11 mouse cellular contexts compared by ENCODE assay signal in genomic region chr6:33930087-33930945, GRCm38 (mm10).
DNase-seq lines count a peak whose midpoint lies in the region; ATAC-seq and TF ChIP-seq lines count a peak whose summit lies in the region.
"Had no signal": no experiment of that assay in that cellular context is flagged by ENCODE, and none has a peak within 500 bp of the region (broad histone marks: within the 10 kb centered on the region; RNA-seq: fewer than 3 reads in every experiment).

No protein-coding gene starts in this region.

- H3K4me2 ChIP-seq in heart, embryonic 13.5 days = peak overlapping the region; percentile 30; the same call in 1 of the 2 replicates
- H3K4me2 ChIP-seq in CH12.LX (ENCODE audit: insufficient read depth, low read depth, poor library complexity, severe bottlenecking) = peak overlapping the region; percentile 8; the same call in 1 of the 2 replicates
- H3K4me2 ChIP-seq in forebrain, embryonic 12.5 days = no peak overlapping the region; the same call in 1 of the 2 replicates
- H3K4me2 ChIP-seq: limb, embryonic 15.5 days had no signal

- in situ Hi-C loops in CH12.LX (cut with MboI; ENCODE audit: low pct_ligation_motif_present, low pct_unique_long_range_greater_than_20kb, low sequenced_read_pairs) = no loop called here

- dilution Hi-C loops in CH12.LX (cut with MboI; ENCODE audit: extremely low pct_ligation_motif_present, extremely low pct_unique_long_range_greater_than_20kb, low sequenced_read_pairs) = no loop called here

- ATAC-seq in heart, embryonic 13.5 days (ENCODE audit: extremely low read depth, insufficient number of reproducible peaks, low FRiP score, low TSS enrichment) = no peak
- peak; percentile 67; the same call in 1 of the 2 replicates for ATAC-seq in forebrain, embryonic 12.5 days (ENCODE audit: low FRiP score)

- no peak for DNase-seq in heart, embryonic 10.5 days (ENCODE audit: low spot score)
- DNase-seq in layer of hippocampus, adult 9-11 months = peak; percentile 27
- DNase-seq in layer of hippocampus, adult 9-10 months (ENCODE audit: low spot score) = no peak
- DNase-seq in CH12.LX (ENCODE audit: extremely low read depth) = no peak
- no peak for DNase-seq in frontal cortex, adult 2 months (ENCODE audit: extremely low spot score in 1 of 2, low spot score in 1 of 2)
- DNase-seq in urinary bladder, postnatal 10 days (ENCODE audit: low spot score) = no peak

- no peak for TF ChIP-seq EP300 in CH12.LX (IDR thresholded peaks at IDR 0.05; ENCODE audit: low read length)

- TF ChIP-seq RAD21 in CH12.LX (IDR thresholded peaks at IDR 0.05; ENCODE audit: low read depth, low read length) = no peak

- no peaks in the 10 kb centered on the region for H3K36me3 ChIP-seq in heart, embryonic 13.5 days
- no peaks in the 10 kb centered on the region for H3K36me3 ChIP-seq in heart, embryonic 10.5 days
- H3K36me3 ChIP-seq in CH12.LX (replicated peaks in 1 of 2; ENCODE audit: control insufficient read depth in 1 of 2, insufficient read depth in 1 of 2, low read length in 1 of 2) = no peaks in the 10 kb centered on the region
- no peaks in the 10 kb centered on the region for H3K36me3 ChIP-seq in forebrain, embryonic 12.5 days (replicated peaks)
- H3K36me3 ChIP-seq: limb, embryonic 15.5 days had no signal

- no peak overlapping the region for H3K9ac ChIP-seq in heart, embryonic 13.5 days
- H3K9ac ChIP-seq in CH12.LX (ENCODE audit: insufficient read depth, low read depth) = no peak overlapping the region
- no peak overlapping the region for H3K9ac ChIP-seq in forebrain, embryonic 12.5 days
- H3K9ac ChIP-seq: limb, embryonic 15.5 days had no signal

- no peaks in the 10 kb centered on the region for H3K79me2 ChIP-seq in CH12.LX (replicated peaks; ENCODE audit: control insufficient read depth, extremely low read depth, insufficient read depth, poor library complexity, severe bottlenecking)

- H3K4me3 ChIP-seq in heart, embryonic 13.5 days = no peak overlapping the region
- H3K4me3 ChIP-seq in heart, embryonic 10.5 days = no peak overlapping the region
- H3K4me3 ChIP-seq in CH12.LX (replicated peaks in 1 of 3; ENCODE audit: low read depth in 2 of 3, low read length in 2 of 3, poor library complexity in 1 of 3) = no peak overlapping the region
- H3K4me3 ChIP-seq in forebrain, embryonic 12.5 days (replicated peaks) = no peak overlapping the region
- H3K4me3 ChIP-seq: limb, embryonic 15.5 days; myocyte had no signal

- no peaks in the 10 kb centered on the region for H3K9me3 ChIP-seq in heart, embryonic 13.5 days
- H3K9me3 ChIP-seq in heart, embryonic 10.5 days = no peaks in the 10 kb centered on the region
- H3K9me3 ChIP-seq in CH12.LX (replicated peaks; ENCODE audit: low read length) = no peaks in the 10 kb centered on the region
- H3K9me3 ChIP-seq in forebrain, embryonic 12.5 days = no peaks in the 10 kb centered on the region
- H3K9me3 ChIP-seq: G1E; limb, embryonic 15.5 days had no signal

- H3K27ac ChIP-seq in heart, embryonic 13.5 days (replicated peaks) = peak overlapping the region; percentile 57
- H3K27ac ChIP-seq in heart, embryonic 10.5 days = no peak overlapping the region
- H3K27ac ChIP-seq in CH12.LX (ENCODE audit: insufficient read depth, low read depth) = no peak overlapping the region
- peak overlapping the region; percentile 77 for H3K27ac ChIP-seq in forebrain, embryonic 12.5 days
- H3K27ac ChIP-seq: limb, embryonic 15.5 days had no signal

- TF ChIP-seq CTCF in CH12.LX (conservative IDR thresholded peaks at IDR 0.05 in 1 of 2, IDR thresholded peaks at IDR 0.05 in 1 of 2; ENCODE audit: low read depth in 2 of 2, low read length in 2 of 2) = no peak

- WGBS in heart, embryonic 13.5 days = 68% methylated on average over 8 of the region's 8 CpGs
- 77% methylated on average over 8 of the region's 8 CpGs for WGBS in heart, embryonic 10.5 days
- 31% methylated on average over 8 of the region's 8 CpGs for WGBS in forebrain, embryonic 12.5 days

- TF ChIP-seq POLR2A in CH12.LX (IDR thresholded peaks at IDR 0.05; ENCODE audit: low read depth, low read length) = no peak

- H3K4me1 ChIP-seq in heart, embryonic 13.5 days = peaks cover 10% of the 10 kb centered on the region
- peaks cover 3% of the 10 kb centered on the region; the same call in 1 of the 2 replicates for H3K4me1 ChIP-seq in heart, embryonic 10.5 days
- H3K4me1 ChIP-seq in CH12.LX (ENCODE audit: control insufficient read depth in 1 of 2, insufficient read depth in 2 of 2) = peaks cover 3 to 14% of the 10 kb centered on the region in 2 experiments; a peak in 3 of 4 replicates
- H3K4me1 ChIP-seq in forebrain, embryonic 12.5 days = peaks cover 12% of the 10 kb centered on the region

- H3K27me3 ChIP-seq in heart, embryonic 13.5 days (replicated peaks) = no peaks in the 10 kb centered on the region
- no peaks in the 10 kb centered on the region for H3K27me3 ChIP-seq in heart, embryonic 10.5 days (ENCODE audit: insufficient read depth, poor library complexity, severe bottlenecking)
- H3K27me3 ChIP-seq in CH12.LX (replicated peaks) = no peaks in the 10 kb centered on the region
- H3K27me3 ChIP-seq in forebrain, embryonic 12.5 days = no peaks in the 10 kb centered on the region
- H3K27me3 ChIP-seq: limb, embryonic 15.5 days had no signal

TF ChIP-seq in CH12.LX, 34 proteins besides CTCF, POLR2A, EP300 and RAD21:
- TF ChIP-seq ZNF384 (IDR thresholded peaks at IDR 0.05; ENCODE audit: low read depth, low read length) = no peak
- TF ChIP-seq UBTF (IDR thresholded peaks at IDR 0.05; ENCODE audit: low read depth, low read length) = no peak
- TF ChIP-seq PAX5 (IDR thresholded peaks at IDR 0.05; ENCODE audit: low read length) = no peak
- no peak for TF ChIP-seq TBP (conservative IDR thresholded peaks at IDR 0.05; ENCODE audit: low read depth, low read length)
- TF ChIP-seq ZKSCAN1 (IDR thresholded peaks at IDR 0.05; ENCODE audit: borderline replicate concordance, low read depth, low read length) = no peak
- no peak for TF ChIP-seq HCFC1 (IDR thresholded peaks at IDR 0.05; ENCODE audit: low read depth, low read length)
- no peak for TF ChIP-seq CHD1 (IDR thresholded peaks at IDR 0.05; ENCODE audit: low read depth, low read length)
- TF ChIP-seq GABPA (IDR thresholded peaks at IDR 0.05; ENCODE audit: insufficient replicate concordance, low read depth, low read length) = no peak
- TF ChIP-seq POLR2AphosphoS2 (IDR thresholded peaks at IDR 0.05; ENCODE audit: low read depth, low read length) = no peak
- no peak for TF ChIP-seq RCOR1 (conservative IDR thresholded peaks at IDR 0.05; ENCODE audit: low read depth, low read length)
- no peak for TF ChIP-seq USF2 (conservative IDR thresholded peaks at IDR 0.05; ENCODE audit: low read depth, low read length)
- no peak for TF ChIP-seq CHD2 (IDR thresholded peaks at IDR 0.05; ENCODE audit: low read length)
- no peak for TF ChIP-seq IRF4 (IDR thresholded peaks at IDR 0.05; ENCODE audit: low read depth, low read length)
- no peak for TF ChIP-seq ZMIZ1 (IDR thresholded peaks at IDR 0.05; ENCODE audit: low read depth, low read length)
- no peak for TF ChIP-seq MEF2A (IDR thresholded peaks at IDR 0.05; ENCODE audit: borderline replicate concordance, low read depth, low read length)
- no peak for TF ChIP-seq JUND (conservative IDR thresholded peaks at IDR 0.05; ENCODE audit: low read depth, low read length)
- TF ChIP-seq SMC3 (IDR thresholded peaks at IDR 0.05; ENCODE audit: low read depth, low read length) = no peak
- TF ChIP-seq SIN3A (IDR thresholded peaks at IDR 0.05; ENCODE audit: low read length) = no peak
- TF ChIP-seq MAZ (IDR thresholded peaks at IDR 0.05; ENCODE audit: low read depth, low read length) = no peak
- no peak for TF ChIP-seq USF1 (IDR thresholded peaks at IDR 0.05; ENCODE audit: low read depth, low read length)

Comparison
In these comparisons a context has a peak if more than half of its experiments do, and no peak if none do; other contexts are left out.
1. H3K27ac ChIP-seq: peak in heart, embryonic 13.5 days (single experiment) and forebrain, embryonic 12.5 days (single experiment); none in heart, embryonic 10.5 days (single experiment) and CH12.LX (single experiment).